16 mouse cellular contexts compared by ENCODE assay signal in the genomic region with DNA sequence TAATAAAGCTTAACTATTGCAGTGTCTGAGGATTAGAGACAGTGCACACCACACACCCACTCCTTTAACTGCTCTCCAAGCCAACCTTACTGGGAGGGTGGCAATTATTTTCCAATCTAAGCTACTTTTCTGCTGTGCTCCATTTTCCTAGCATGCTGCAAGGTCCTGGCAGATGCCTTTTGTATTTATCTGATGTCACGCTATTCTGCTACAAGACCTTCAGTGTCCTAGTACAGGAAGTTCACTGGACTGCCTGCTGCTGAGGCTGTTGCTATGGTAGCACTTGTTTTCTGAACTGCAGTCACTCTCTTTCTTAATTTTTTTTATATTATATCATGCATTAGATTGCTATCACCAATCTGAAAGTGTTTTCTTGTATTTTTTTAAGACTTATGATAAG.
DNase-seq lines count a peak whose midpoint lies in the region; ATAC-seq lines count a peak whose summit lies in the region.
"Had no signal": no experiment of that assay in that cellular context is flagged by ENCODE, and none has a peak within 500 bp of the region (broad histone marks: within the 10 kb centered on the region; RNA-seq: fewer than 3 reads in every experiment).

No protein-coding gene starts in this region.

- WGBS in midbrain, embryonic 11.5 days: 23% methylated on average over 1 of the region's 1 CpGs
- 15% methylated on average over 1 of the region's 1 CpGs for WGBS in midbrain, embryonic 10.5 days
- 8% methylated on average over 1 of the region's 1 CpGs for WGBS in forebrain, embryonic 12.5 days
- WGBS in hindbrain, embryonic 16.5 days: 6% methylated on average over 1 of the region's 1 CpGs
- 52% methylated on average over 1 of the region's 1 CpGs for WGBS in intestine, embryonic 16.5 days

- H3K9ac ChIP-seq in midbrain, embryonic 11.5 days (ENCODE audit: low read length): no peak overlapping the region
- no peak overlapping the region for H3K9ac ChIP-seq in forebrain, embryonic 12.5 days
- no peak overlapping the region for H3K9ac ChIP-seq in hindbrain, embryonic 16.5 days (ENCODE audit: low read depth, low read length)
- no peak overlapping the region for H3K9ac ChIP-seq in intestine, embryonic 16.5 days (ENCODE audit: low read depth, low read length)
- H3K9ac ChIP-seq: kidney, embryonic 15.5 days; limb, embryonic 15.5 days had no signal

- H3K27ac ChIP-seq in midbrain, embryonic 11.5 days (ENCODE audit: low read depth, low read length): no peak overlapping the region
- no peak overlapping the region for H3K27ac ChIP-seq in midbrain, embryonic 10.5 days (replicated peaks)
- H3K27ac ChIP-seq in forebrain, embryonic 12.5 days: no peak overlapping the region
- H3K27ac ChIP-seq in hindbrain, embryonic 16.5 days (ENCODE audit: low read depth, low read length): no peak overlapping the region
- H3K27ac ChIP-seq in intestine, embryonic 16.5 days (ENCODE audit: low read length): no peak overlapping the region
- H3K27ac ChIP-seq: heart, embryonic 10.5 days; kidney, embryonic 15.5 days; limb, embryonic 15.5 days; stomach, postnatal 0 days had no signal

- H3K9me3 ChIP-seq in midbrain, embryonic 11.5 days (ENCODE audit: control insufficient read depth, low read length): no peaks in the 10 kb centered on the region
- no peaks in the 10 kb centered on the region for H3K9me3 ChIP-seq in midbrain, embryonic 10.5 days (replicated peaks)
- no peaks in the 10 kb centered on the region for H3K9me3 ChIP-seq in forebrain, embryonic 12.5 days
- H3K9me3 ChIP-seq in hindbrain, embryonic 16.5 days (ENCODE audit: control insufficient read depth, low read length): no peaks in the 10 kb centered on the region
- H3K9me3 ChIP-seq in intestine, embryonic 16.5 days (ENCODE audit: control insufficient read depth, low read length): no peaks in the 10 kb centered on the region
- H3K9me3 ChIP-seq: G1E; heart, embryonic 10.5 days; kidney, embryonic 15.5 days; limb, embryonic 15.5 days had no signal

- H3K4me2 ChIP-seq in midbrain, embryonic 11.5 days: no peak overlapping the region
- no peak overlapping the region for H3K4me2 ChIP-seq in forebrain, embryonic 12.5 days
- H3K4me2 ChIP-seq in hindbrain, embryonic 16.5 days (ENCODE audit: low read length): no peak overlapping the region
- H3K4me2 ChIP-seq in intestine, embryonic 16.5 days (ENCODE audit: low read depth, low read length): no peak overlapping the region
- H3K4me2 ChIP-seq: kidney, embryonic 15.5 days; limb, embryonic 15.5 days had no signal

- no peak for DNase-seq in midbrain, embryonic 11.5 days (ENCODE audit: low spot score, missing footprints)
- DNase-seq in midbrain, embryonic 10.5 days (ENCODE audit: low spot score): no peak
- peak; percentile 4 for DNase-seq in telencephalon, adult 2 months (ENCODE audit: low read depth, low spot score)
- DNase-seq: gastrocnemius, postnatal 36 days; heart, postnatal 10 days; lung, postnatal 36 days; thymus, postnatal 14 days had no signal

- H3K4me3 ChIP-seq in midbrain, embryonic 11.5 days (ENCODE audit: low read depth, low read length): no peak overlapping the region
- H3K4me3 ChIP-seq in midbrain, embryonic 10.5 days: no peak overlapping the region
- no peak overlapping the region for H3K4me3 ChIP-seq in forebrain, embryonic 12.5 days (replicated peaks)
- H3K4me3 ChIP-seq in hindbrain, embryonic 16.5 days (ENCODE audit: low read length): no peak overlapping the region
- no peak overlapping the region for H3K4me3 ChIP-seq in intestine, embryonic 16.5 days (ENCODE audit: low read length)
- H3K4me3 ChIP-seq: heart, embryonic 10.5 days; kidney, embryonic 15.5 days; limb, embryonic 15.5 days had no signal

- peaks cover 33% of the 10 kb centered on the region for H3K27me3 ChIP-seq in midbrain, embryonic 11.5 days (ENCODE audit: control insufficient read depth, insufficient read depth, low read length)
- peaks cover 90% of the 10 kb centered on the region for H3K27me3 ChIP-seq in midbrain, embryonic 10.5 days (ENCODE audit: low read depth, poor library complexity, severe bottlenecking)
- H3K27me3 ChIP-seq in forebrain, embryonic 12.5 days: peaks cover 3% of the 10 kb centered on the region; the same call in 1 of the 2 replicates
- H3K27me3 ChIP-seq in hindbrain, embryonic 16.5 days (replicated peaks; ENCODE audit: control insufficient read depth, insufficient read depth, low read length): no peaks in the 10 kb centered on the region
- H3K27me3 ChIP-seq in intestine, embryonic 16.5 days (replicated peaks; ENCODE audit: control insufficient read depth, insufficient read depth, low read length): no peaks in the 10 kb centered on the region
- H3K27me3 ChIP-seq: kidney, embryonic 15.5 days; limb, embryonic 15.5 days had no signal

- peaks cover 4% of the 10 kb centered on the region; the same call in 1 of the 2 replicates for H3K4me1 ChIP-seq in midbrain, embryonic 11.5 days (ENCODE audit: control insufficient read depth, insufficient read depth, low read length)
- H3K4me1 ChIP-seq in midbrain, embryonic 10.5 days: peaks cover 18% of the 10 kb centered on the region
- peaks cover 11% of the 10 kb centered on the region for H3K4me1 ChIP-seq in forebrain, embryonic 12.5 days
- no peaks in the 10 kb centered on the region for H3K4me1 ChIP-seq in hindbrain, embryonic 16.5 days (ENCODE audit: control insufficient read depth, insufficient read depth, low read depth, low read length)
- H3K4me1 ChIP-seq in intestine, embryonic 16.5 days (ENCODE audit: control insufficient read depth, insufficient read depth, low read length): no peaks in the 10 kb centered on the region
- H3K4me1 ChIP-seq: heart, embryonic 10.5 days; kidney, embryonic 15.5 days; limb, embryonic 15.5 days had no signal

- H3K36me3 ChIP-seq in midbrain, embryonic 11.5 days (ENCODE audit: control insufficient read depth, insufficient read depth, low read length): no peaks in the 10 kb centered on the region
- H3K36me3 ChIP-seq in midbrain, embryonic 10.5 days: no peaks in the 10 kb centered on the region
- H3K36me3 ChIP-seq in forebrain, embryonic 12.5 days (replicated peaks): no peaks in the 10 kb centered on the region
- no peaks in the 10 kb centered on the region for H3K36me3 ChIP-seq in hindbrain, embryonic 16.5 days (ENCODE audit: control insufficient read depth, insufficient read depth, low read length)
- no peaks in the 10 kb centered on the region for H3K36me3 ChIP-seq in intestine, embryonic 16.5 days (ENCODE audit: control insufficient read depth, insufficient read depth, low read length)
- H3K36me3 ChIP-seq: G1E; heart, embryonic 10.5 days; kidney, embryonic 15.5 days; limb, embryonic 15.5 days had no signal

- ATAC-seq in midbrain, embryonic 11.5 days (ENCODE audit: low FRiP score): peak; percentile 63
- ATAC-seq in forebrain, embryonic 12.5 days (ENCODE audit: low FRiP score): peak; percentile 44; the same call in 1 of the 2 replicates
- peak; percentile 81 for ATAC-seq in hindbrain, embryonic 16.5 days
- no peak for ATAC-seq in CD4-positive, CD25-positive, alpha-beta regulatory T cell, adult 4 months
- no peak for ATAC-seq in intestine, embryonic 16.5 days

Comparison
In these comparisons a context has a peak if more than half of its experiments do, and no peak if none do; other contexts are left out.
1. ATAC-seq: peak in midbrain, embryonic 11.5 days (single experiment), forebrain, embryonic 12.5 days (single experiment) and hindbrain, embryonic 16.5 days (single experiment); none in CD4-positive, CD25-positive, alpha-beta regulatory T cell, adult 4 months (single experiment) and intestine, embryonic 16.5 days (single experiment).